Mouse (Mus musculus) liver, embryonic 15.5 days (tissue): ENCODE data around the gene Cnih2. TPM values are rescaled to one million over a fixed set of nuclear protein-coding genes. Genes with fewer than 3 reads are reported as not detected.
A peak's percentile ranks its signal among the peaks of the same experiment; 100 is the strongest.

Source experiments
- ATAC-seq: fragments of 200-750 bp; cut with Nextera tagmentation; 2 replicates; pipeline ENCODE4 v1.8.0; 2017; ENCODE audit warnings: moderate number of reproducible peaks, mild to moderate bottlenecking, moderate library complexity; ENCODE audit not compliant: insufficient read depth
- H3K27ac ChIP-seq: fragments of 300-500 bp; sonication (generic); replicated peaks from 2 replicates; pipeline ENCODE4 v1.5.1; 2015; ENCODE audit warnings: mild to moderate bottlenecking, inconsistent platforms
- H3K27me3 ChIP-seq: fragments of 300-500 bp; sonication (generic); 2 replicates; pipeline ENCODE4 v1.6.1; 2015; ENCODE audit warnings: mild to moderate bottlenecking, inconsistent platforms
- H3K36me3 ChIP-seq: fragments of 300-500 bp; sonication (generic); replicated peaks from 2 replicates; pipeline ENCODE4 v1.6.1; 2015; ENCODE audit warnings: moderate library complexity, mild to moderate bottlenecking, inconsistent platforms
- H3K4me1 ChIP-seq: fragments of 300-500 bp; sonication (generic); replicated peaks from 2 replicates; pipeline ENCODE4 v1.6.1; 2015; ENCODE audit warnings: inconsistent platforms
- H3K4me2 ChIP-seq: fragments of 300-500 bp; sonication (generic); 2 replicates; pipeline ENCODE4 v1.6.1; 2015; ENCODE audit warnings: moderate library complexity, mild to moderate bottlenecking, inconsistent platforms
- H3K4me3 ChIP-seq: fragments of 300-500 bp; sonication (generic); replicated peaks from 2 replicates; pipeline ENCODE4 v1.5.1; 2015; ENCODE audit warnings: mild to moderate bottlenecking, inconsistent platforms
- H3K9ac ChIP-seq: fragments of 300-500 bp; sonication (generic); 2 replicates; pipeline ENCODE4 v1.6.1; 2015; ENCODE audit warnings: moderate library complexity, mild to moderate bottlenecking, inconsistent platforms
- H3K9me3 ChIP-seq: fragments of 300-500 bp; sonication (generic); replicated peaks from 2 replicates; pipeline ENCODE4 v1.6.1; 2016; ENCODE audit warnings: inconsistent platforms
- WGBS: fragments of 180-500 bp; shearing (Covaris S2); methylation state at CpG from one replicate; pipeline ENCODE4 v1.1.7; 2015; ENCODE audit warnings: mixed read lengths; ENCODE audit not compliant: insufficient replicate concordance; 5-methylcytosine and 5-hydroxymethylcytosine counted together
- polyA plus RNA-seq: library from polyadenylated mRNA; unstranded; fragments of >200 nt; fragmentation: Nextera tagmentation; extraction: Ambion mirVana; gene quantifications from 2 replicates; pipeline ENCODE4 v1.2.1, GENCODE M21; 2015

Gene Cnih2
- polyA plus RNA-seq, 1 experiment from 2014 or later = 0.68 TPM

DNA sequence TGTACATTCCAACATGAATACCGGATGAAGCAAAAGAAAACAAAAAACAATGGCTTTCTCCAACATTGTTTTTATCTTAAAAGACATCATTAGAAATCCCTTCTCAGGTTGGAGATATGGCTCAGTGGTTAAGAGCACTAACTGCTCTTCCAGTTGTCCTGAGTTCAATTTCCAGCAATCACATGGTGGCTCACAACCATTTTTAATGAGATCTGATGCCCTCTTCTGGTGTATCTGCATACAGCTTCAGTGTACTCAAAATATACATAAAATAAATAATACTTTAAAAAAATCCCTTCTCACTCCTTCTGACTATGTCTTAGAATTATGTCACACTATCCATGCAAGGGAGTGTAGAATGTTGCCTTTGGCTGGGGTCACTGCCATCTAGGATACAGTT lies 19.0 kb downstream of the Cnih2 start:
- Histone ChIP-seq H3K36me3 (no peaks in the 10 kb centered on the region), H3K4me3 (no peak overlapping the region), H3K27ac (no peak overlapping the region), H3K9ac (no peak overlapping the region), H3K4me2 (no peak overlapping the region), H3K9me3 (no peaks in the 10 kb centered on the region), H3K27me3 (peaks cover 75% of the 10 kb centered on the region), H3K4me1 (no peaks in the 10 kb centered on the region)
- ATAC-seq = no peak
- 76% methylated on average over 1 of the region's 1 CpGs for WGBS

DNA sequence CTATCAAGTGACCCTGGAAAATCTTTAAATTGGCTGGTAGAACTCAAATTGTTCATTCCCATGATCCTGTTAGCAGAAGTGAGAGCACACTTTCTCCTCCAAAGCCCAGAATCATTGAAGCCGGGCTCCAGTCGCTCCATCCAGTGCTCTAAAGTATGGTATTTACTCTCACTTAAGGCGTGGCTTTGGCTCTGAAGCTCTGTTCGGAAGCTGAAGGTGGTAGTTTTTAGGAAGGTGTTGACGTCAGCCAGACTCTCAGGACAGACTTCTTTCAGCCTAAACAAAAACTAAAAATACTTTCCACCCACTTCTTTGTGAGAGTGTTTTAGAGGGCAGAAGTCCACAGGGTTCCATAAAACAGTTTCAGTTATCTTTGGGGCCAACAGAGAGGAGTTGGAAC lies 24.8 kb downstream of the Cnih2 start:
- no peak overlapping the region for H3K4me3 ChIP-seq
- H3K4me1 ChIP-seq = peaks cover 46% of the 10 kb centered on the region
- H3K27me3 ChIP-seq = peaks cover 63% of the 10 kb centered on the region
- H3K4me2 ChIP-seq = no peak overlapping the region
- 29% methylated on average over 5 of the region's 5 CpGs for WGBS
- no peak for ATAC-seq
- no peaks in the 10 kb centered on the region for H3K36me3 ChIP-seq
- no peak overlapping the region for H3K9ac ChIP-seq
- H3K9me3 ChIP-seq = no peaks in the 10 kb centered on the region
- no peak overlapping the region for H3K27ac ChIP-seq

DNA sequence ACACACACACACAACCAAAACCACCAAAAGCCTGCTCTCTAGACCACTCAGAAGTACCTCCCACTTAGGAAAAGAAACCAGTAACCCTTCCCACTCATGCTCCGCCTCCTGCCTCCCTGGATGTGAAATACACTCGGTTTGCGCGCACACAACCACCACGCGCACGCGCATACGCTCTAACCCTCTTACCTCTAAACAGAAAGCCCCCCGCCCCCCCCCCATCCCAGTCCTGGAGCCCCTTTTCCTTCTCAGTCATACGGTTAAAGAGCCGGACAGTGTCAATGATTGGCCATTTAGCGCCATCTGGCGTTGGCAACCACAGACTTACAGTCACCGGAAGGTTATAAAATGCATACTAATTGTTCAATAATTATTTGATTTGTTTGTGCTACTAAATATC lies 25.3 kb downstream of the Cnih2 start:
- H3K4me2 ChIP-seq = peak overlapping the region; percentile 88
- H3K9ac ChIP-seq = no peak overlapping the region
- WGBS = 2% methylated on average over 15 of the region's 15 CpGs
- ATAC-seq = no peak
- H3K27me3 ChIP-seq = peaks cover 68% of the 10 kb centered on the region
- no peaks in the 10 kb centered on the region for H3K9me3 ChIP-seq
- peaks cover 51% of the 10 kb centered on the region for H3K4me1 ChIP-seq
- peak overlapping the region; percentile 59 for H3K4me3 ChIP-seq
- peak overlapping the region; percentile 45; the same call in 1 of the 2 replicates for H3K27ac ChIP-seq
- no peaks in the 10 kb centered on the region for H3K36me3 ChIP-seq

DNA sequence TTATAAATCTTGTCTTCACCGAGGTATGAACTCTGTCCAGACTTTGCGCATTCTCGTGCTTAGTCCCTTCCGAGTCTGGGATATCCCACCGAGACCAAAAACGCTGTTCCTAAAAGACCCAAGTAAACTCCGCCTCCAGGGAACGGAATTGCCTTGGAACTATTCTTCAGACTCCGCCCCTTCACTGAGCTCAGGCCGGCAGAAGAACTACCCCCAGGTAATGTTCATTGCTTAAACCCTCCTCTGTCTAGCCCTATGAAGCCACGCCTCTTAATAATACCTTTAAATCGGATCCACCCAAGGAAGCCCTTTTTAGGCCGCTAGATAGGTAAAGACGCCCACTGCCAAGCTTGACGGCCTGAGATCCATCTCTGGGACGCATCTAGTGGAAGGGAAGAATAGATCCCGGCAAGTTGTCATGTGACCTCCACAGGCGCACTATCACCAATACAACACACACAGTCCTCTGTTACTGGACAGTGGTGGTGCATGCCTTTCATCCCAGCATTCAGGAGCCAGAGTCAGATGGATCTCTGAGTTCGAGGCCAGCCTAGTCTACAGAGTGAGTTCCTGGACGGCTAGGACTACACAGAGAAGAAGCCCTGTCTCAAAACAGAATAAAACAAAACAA lies 25.8 kb downstream of the Cnih2 start:
- peaks cover 73% of the 10 kb centered on the region for H3K27me3 ChIP-seq
- 5% methylated on average over 20 of the region's 20 CpGs for WGBS
- H3K9ac ChIP-seq = no peak overlapping the region

DNA sequence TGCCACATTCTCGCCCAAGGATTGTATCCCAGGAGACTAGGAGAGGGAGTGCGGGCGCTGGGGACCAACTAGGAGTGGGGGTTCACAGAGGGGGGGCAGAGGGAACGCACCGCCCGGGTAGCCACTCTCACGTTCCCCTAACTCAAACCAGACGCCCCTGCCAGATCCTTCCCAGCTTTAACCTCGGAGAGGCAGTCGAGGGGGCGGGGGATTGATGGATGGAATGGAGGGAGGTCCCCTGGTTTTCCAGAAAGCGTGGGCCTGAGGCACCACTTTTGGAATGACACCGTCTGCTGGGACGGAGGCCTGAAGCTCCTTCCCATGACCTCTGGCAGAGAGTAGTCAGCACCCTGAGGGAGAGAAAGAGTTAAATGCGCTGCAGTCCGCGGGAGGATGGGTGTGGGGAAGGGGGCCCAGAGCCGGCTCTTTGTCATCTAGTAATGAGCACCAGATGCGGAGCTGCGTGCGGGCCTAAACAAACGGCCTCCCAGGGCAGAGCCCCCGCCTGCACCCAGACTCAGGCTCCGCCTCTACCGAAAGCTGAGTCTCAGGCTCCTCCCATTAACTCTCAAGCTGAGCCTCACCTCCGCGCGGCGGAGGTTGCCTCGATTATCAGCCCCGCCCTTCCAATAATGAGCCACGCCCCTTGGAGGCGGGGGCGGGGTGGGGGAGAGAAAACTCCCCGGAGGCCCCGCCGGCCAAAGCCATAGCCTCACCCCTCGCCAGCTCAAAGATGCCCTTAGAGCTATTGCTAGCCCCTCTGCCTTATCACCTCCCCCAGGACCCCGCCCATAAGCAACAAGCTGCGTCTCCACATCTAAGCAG lies 26.6 kb downstream of the Cnih2 start:
- H3K4me1 ChIP-seq = peaks cover 64% of the 10 kb centered on the region
- 4% methylated on average over 40 of the region's 40 CpGs for WGBS
- ATAC-seq = peak; percentile 67

More for the DNA sequence above, 25.8 kb downstream of the Cnih2 start:
- Histone ChIP-seq H3K4me1 (peaks cover 56% of the 10 kb centered on the region), H3K36me3 (no peaks in the 10 kb centered on the region), H3K4me3 (peak overlapping the region; percentile 59), H3K4me2 (peak overlapping the region; percentile 88), H3K27ac (peak overlapping the region; percentile 45; the same call in 1 of the 2 replicates), H3K9me3 (no peaks in the 10 kb centered on the region)
- ATAC-seq = 0 out of 2 replicates have a peak, but pooled peaks have one; percentile 26

DNA sequence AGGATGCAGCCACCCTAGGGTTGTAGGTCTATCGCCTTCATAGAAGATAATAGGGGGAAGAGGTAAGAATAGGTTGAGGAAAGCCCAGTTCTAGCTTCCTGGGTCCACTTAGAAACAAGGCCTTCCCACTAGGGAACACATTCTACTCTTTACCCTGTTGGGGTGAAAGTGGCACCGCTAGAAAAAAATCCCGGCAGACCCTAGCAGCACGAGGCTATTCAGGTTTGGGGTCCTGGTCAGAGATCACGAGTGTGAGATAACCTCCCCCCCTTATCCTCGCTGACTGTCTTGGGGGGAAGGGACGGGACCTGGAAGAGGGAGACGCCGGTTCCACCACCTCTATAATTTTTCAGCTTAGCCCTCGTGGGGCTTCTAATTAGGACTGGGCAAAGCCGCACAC lies 27.2 kb downstream of the Cnih2 start:
- no peak for ATAC-seq
- H3K27ac ChIP-seq = no peak overlapping the region
- H3K4me2 ChIP-seq = peak overlapping the region; percentile 88
- H3K9ac ChIP-seq = peak overlapping the region; percentile 42; the same call in 1 of the 2 replicates
- WGBS = 20% methylated on average over 11 of the region's 11 CpGs
- peaks cover 74% of the 10 kb centered on the region for H3K27me3 ChIP-seq
- peak overlapping the region; percentile 59; the same call in 1 of the 2 replicates for H3K4me3 ChIP-seq
- H3K36me3 ChIP-seq = no peaks in the 10 kb centered on the region
- H3K4me1 ChIP-seq = peaks cover 65% of the 10 kb centered on the region
- no peaks in the 10 kb centered on the region for H3K9me3 ChIP-seq

More for the DNA sequence above, 26.6 kb downstream of the Cnih2 start:
- Histone ChIP-seq H3K36me3 (no peaks in the 10 kb centered on the region), H3K27ac (0 out of 2 replicates have a peak overlapping the region, but pooled peaks have one; percentile 20), H3K4me2 (peak overlapping the region; percentile 88), H3K4me3 (peak overlapping the region; percentile 59), H3K9me3 (no peaks in the 10 kb centered on the region), H3K9ac (peak overlapping the region; percentile 42), H3K27me3 (peaks cover 80% of the 10 kb centered on the region)

DNA sequence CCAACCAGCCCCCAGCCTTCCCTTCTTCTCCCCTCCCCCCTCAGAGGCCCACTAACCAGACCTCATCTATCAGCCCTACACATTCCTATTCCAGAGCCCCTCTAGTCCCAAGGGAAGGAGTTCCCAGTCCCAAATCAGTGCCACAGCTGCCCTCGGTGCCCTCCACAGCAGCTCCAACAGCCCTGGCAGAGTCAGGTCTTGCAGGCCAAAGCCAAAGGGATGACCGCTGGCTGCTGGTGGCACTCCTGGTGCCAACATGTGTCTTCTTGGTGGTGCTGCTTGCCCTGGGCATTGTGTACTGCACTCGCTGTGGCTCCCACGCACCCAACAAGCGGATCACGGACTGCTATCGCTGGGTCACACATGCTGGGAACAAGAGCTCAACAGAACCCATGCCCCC lies 28.3 kb downstream of the Cnih2 start:
- Histone ChIP-seq H3K27me3 (peaks cover 68% of the 10 kb centered on the region), H3K4me1 (peaks cover 65% of the 10 kb centered on the region)
- ATAC-seq = no peak

DNA sequence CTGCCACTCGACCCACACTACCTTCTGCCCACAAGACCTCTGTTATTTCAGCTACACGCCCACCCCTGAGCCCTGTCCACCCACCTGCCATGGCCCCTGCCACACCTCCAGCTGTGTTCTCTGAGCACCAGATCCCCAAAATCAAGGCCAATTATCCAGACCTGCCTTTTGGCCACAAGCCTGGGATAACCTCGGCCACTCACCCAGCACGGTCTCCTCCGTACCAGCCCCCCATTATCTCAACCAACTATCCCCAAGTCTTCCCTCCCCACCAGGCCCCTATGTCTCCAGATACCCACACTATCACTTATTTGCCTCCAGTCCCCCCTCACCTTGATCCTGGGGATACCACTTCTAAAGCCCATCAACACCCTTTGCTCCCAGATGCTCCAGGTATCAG lies 28.8 kb downstream of the Cnih2 start:
- Histone ChIP-seq H3K4me2 (0 out of 2 replicates have a peak overlapping the region, but pooled peaks have one; percentile 82), H3K27me3 (peaks cover 63% of the 10 kb centered on the region), H3K4me3 (no peak overlapping the region), H3K36me3 (no peaks in the 10 kb centered on the region), H3K9ac (no peak overlapping the region), H3K9me3 (no peaks in the 10 kb centered on the region), H3K27ac (no peak overlapping the region), H3K4me1 (peaks cover 65% of the 10 kb centered on the region)
- ATAC-seq = no peak
- 73% methylated on average over 5 of the region's 5 CpGs for WGBS

More for the DNA sequence above, 28.3 kb downstream of the Cnih2 start:
- no peak overlapping the region for H3K4me2 ChIP-seq
- no peaks in the 10 kb centered on the region for H3K36me3 ChIP-seq
- no peak overlapping the region for H3K4me3 ChIP-seq
- no peak overlapping the region for H3K9ac ChIP-seq
- 75% methylated on average over 7 of the region's 7 CpGs for WGBS
- H3K27ac ChIP-seq = no peak overlapping the region
- no peaks in the 10 kb centered on the region for H3K9me3 ChIP-seq

DNA sequence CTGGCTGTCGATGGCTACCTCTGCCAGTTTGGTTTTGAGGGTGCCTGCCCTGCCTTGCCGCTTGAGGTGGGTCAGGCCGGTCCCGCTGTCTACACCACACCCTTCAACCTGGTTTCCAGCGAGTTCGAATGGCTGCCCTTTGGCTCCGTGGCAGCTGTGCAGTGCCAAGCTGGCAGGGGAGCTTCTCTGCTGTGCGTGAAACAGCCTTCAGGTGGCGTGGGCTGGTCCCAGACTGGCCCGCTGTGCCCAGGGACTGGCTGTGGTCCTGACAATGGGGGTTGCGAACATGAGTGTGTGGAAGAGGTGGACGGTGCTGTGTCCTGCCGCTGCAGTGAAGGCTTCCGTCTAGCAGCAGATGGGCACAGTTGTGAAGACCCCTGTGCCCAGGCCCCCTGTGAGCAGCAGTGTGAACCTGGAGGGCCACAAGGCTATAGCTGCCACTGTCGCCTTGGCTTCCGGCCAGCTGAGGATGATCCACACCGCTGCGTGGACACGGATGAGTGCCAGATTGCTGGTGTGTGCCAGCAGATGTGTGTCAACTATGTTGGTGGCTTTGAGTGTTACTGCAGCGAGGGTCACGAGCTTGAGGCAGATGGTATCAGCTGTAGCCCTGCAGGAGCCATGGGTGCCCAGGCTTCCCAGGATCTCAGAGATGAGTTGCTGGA lies 29.6 kb downstream of the Cnih2 start:
- H3K4me2 ChIP-seq = peak overlapping the region; percentile 82
- 46% methylated on average over 21 of the region's 21 CpGs for WGBS
- H3K36me3 ChIP-seq = no peaks in the 10 kb centered on the region
- H3K4me3 ChIP-seq = peak overlapping the region; percentile 52
- H3K27ac ChIP-seq = 0 out of 2 replicates have a peak overlapping the region, but pooled peaks have one; percentile 78
- peak overlapping the region; percentile 55 for H3K9ac ChIP-seq
- ATAC-seq = no peak
- no peaks in the 10 kb centered on the region for H3K9me3 ChIP-seq
- peaks cover 55% of the 10 kb centered on the region for H3K27me3 ChIP-seq
- H3K4me1 ChIP-seq = peaks cover 65% of the 10 kb centered on the region

DNA sequence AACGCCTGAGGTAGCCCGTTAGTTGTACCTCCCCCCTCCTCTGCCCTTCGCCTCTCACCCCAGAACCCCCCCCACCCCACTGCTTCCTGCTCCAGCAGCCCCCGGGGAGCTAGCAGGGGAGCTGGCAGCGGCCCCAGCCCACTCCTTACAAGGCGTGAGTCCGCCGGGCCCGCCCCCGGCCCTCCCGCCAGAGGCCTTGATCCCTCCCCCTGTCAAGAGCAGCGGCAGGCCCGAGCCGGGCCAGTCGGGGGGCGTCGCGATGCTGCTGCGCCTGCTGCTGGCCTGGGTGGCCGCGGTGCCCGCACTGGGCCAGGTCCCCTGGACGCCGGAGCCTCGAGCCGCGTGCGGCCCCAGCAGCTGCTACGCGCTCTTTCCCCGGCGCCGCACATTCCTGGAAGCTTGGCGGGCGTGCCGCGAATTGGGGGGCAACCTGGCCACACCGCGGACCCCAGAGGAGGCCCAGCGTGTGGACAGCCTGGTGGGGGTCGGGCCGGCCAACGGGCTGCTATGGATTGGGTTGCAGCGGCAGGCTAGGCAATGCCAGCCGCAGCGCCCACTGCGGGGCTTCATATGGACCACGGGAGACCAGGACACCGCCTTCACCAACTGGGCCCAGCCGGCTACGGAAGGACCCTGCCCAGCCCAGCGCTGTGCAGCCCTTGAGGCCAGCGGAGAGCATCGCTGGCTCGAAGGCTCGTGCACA lies 30.3 kb downstream of the Cnih2 start, which contains the start of gene Cd248:
Gene Cd248 (plus strand): TSS at position 212 of the 703 bp plus-strand sequence.
- ATAC-seq = peak; percentile 38
- H3K4me3 ChIP-seq = peak within 1 kb of the TSS; percentile 52
- H3K9ac ChIP-seq = peak within 1 kb of the TSS; percentile 55
- peaks cover 59% of the 10 kb centered on the region for H3K4me1 ChIP-seq
- H3K27ac ChIP-seq = peak within 1 kb of the TSS; percentile 78
- no peaks in the 10 kb centered on the region for H3K36me3 ChIP-seq
- H3K4me2 ChIP-seq = peak within 1 kb of the TSS; percentile 82
- H3K27me3 ChIP-seq = peaks cover 50% of the 10 kb centered on the region
- no peaks in the 10 kb centered on the region for H3K9me3 ChIP-seq
- WGBS = 2% methylated on average over 56 of the region's 56 CpGs
